Mouse (Mus musculus): Measurements from ENCODE around the gene Rhd. TPM values are rescaled to one million over a fixed set of nuclear protein-coding genes. Genes with fewer than 3 reads are reported as not detected.

The Rhd gene
- polyA plus RNA-seq, 1 experiment = 0.09 TPM

DNA sequence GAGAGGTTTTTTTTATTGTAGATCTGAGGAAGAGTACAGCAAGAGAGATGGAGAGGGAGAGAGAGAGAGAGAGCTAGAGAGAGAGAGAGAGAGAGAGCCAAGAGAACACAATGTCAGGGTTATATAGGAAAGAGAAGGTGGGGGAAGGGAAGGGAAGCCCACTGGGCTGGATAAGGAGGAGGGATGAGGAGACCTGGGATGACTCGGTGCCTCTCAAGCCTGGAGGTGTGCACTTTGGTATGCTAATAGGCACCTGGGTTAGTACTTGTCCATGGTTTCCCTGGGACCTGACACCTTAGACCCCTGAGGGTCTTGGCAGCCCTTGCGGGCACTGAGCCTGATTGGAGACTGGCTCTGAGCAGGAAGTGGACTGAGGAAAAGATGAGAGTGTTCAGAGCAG, 7.6 kb downstream of the Rhd start:
- no peaks in the 10 kb centered on the region for H3K36me3 ChIP-seq (ENCODE audit: control insufficient read depth, insufficient read depth, low read length)
- TF ChIP-seq CTCF (conservative IDR thresholded peaks at IDR 0.05; ENCODE audit: insufficient read depth, insufficient read length, low read depth, low read length) = no peak
- TF ChIP-seq POLR2A (IDR thresholded peaks at IDR 0.05; ENCODE audit: low read depth, low read length) = no peak
- H3K4me1 ChIP-seq (ENCODE audit: control insufficient read depth, insufficient read depth, low read length) = no peaks in the 10 kb centered on the region
- H3K27me3 ChIP-seq (replicated peaks; ENCODE audit: control insufficient read depth, insufficient read depth, low read length) = no peaks in the 10 kb centered on the region
- WGBS = 67% methylated on average over 2 of the region's 2 CpGs
- no peak for DNase-seq
- no peak overlapping the region for H3K4me3 ChIP-seq (ENCODE audit: insufficient read depth, low read depth, low read length)
- H3K27ac ChIP-seq (ENCODE audit: insufficient read depth, low read depth, low read length) = no peak overlapping the region

DNA sequence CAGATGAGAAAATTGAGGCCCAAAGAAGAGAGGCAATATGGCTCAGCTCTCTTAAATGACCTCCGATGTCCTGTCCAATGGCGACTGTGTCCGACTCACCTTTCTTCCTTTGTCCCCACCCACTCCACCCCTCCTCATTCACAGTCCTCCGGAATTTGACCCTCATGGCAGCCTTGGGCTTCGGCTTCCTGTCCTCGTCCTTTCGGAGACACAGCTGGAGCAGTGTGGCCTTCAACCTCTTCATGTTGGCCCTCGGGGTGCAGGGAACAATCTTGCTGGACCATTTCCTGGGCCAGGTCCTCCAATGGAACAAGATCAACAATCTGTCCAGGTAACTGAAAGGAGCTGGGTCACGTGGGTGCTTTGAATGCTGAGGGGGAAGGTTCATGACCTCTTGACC, 11.8 kb downstream of the Rhd start:
- Histone ChIP-seq H3K27ac (ENCODE audit: insufficient read depth, low read depth, low read length) (no peak overlapping the region), H3K27me3 (replicated peaks; ENCODE audit: control insufficient read depth, insufficient read depth, low read length) (no peaks in the 10 kb centered on the region), H3K4me3 (ENCODE audit: insufficient read depth, low read depth, low read length) (no peak overlapping the region), H3K36me3 (ENCODE audit: control insufficient read depth, insufficient read depth, low read length) (no peaks in the 10 kb centered on the region), H3K4me1 (ENCODE audit: control insufficient read depth, insufficient read depth, low read length) (peaks cover 4% of the 10 kb centered on the region; the same call in 1 of the 2 replicates)
- 61% methylated on average over 9 of the region's 9 CpGs for WGBS
- TF ChIP-seq CTCF (conservative IDR thresholded peaks at IDR 0.05; ENCODE audit: insufficient read depth, insufficient read length, low read depth, low read length) (no peak), POLR2A (IDR thresholded peaks at IDR 0.05; ENCODE audit: low read depth, low read length) (no peak)
- no peak for DNase-seq

DNA sequence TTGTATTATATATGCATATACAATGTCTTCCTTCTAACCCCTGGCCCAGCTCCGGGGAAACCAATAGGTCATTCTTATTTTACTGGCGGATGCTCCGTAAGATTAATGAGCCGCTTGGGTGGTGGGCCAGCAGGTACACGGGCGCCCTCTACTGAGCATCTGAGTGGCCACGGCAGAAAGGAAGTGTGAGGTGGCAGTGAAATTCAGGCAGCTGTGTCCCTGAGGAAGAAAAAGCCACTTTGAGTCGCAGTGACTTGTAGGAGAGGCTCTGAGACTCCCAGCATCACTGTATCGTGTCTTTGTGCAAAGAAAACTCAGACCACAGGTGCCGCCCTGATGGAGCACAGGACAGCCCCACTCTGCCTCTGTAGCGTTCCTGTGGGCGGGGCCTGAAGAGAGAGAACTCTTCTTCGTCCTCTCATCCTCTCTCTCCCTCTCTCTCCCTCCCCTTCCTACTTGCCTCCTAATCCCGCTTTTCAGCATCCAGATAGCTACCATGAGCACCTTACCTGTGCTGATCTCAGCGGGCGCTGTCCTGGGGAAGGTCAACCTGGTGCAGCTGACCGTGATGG, 15.2 kb downstream of the Rhd start:
- peak; percentile 86 for TF ChIP-seq CTCF (conservative IDR thresholded peaks at IDR 0.05; ENCODE audit: insufficient read depth, insufficient read length, low read depth, low read length)
- TF ChIP-seq POLR2A (IDR thresholded peaks at IDR 0.05; ENCODE audit: low read depth, low read length) = no peak

DNA sequence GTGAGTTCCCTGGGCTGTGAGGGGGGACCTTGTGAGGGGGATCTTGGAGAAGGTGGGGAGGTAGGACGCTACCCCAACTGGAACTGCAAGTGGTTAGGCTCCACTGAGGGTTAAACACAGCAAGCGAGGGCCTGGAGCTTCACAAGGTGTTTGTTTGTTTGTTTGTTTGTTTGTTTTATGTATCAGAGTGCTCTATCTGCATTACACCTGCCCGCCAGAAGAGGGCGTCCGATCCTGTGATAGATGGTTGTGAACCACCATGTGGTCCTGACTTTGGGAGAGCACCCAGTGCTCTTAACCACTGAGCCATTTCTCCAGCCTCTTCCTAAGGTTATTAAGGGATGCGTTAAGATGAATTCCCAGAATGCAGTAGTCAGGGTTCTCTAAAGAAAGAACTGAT, 15.7 kb downstream of the Rhd start:
- WGBS = 45% methylated on average over 6 of the region's 6 CpGs
- TF ChIP-seq CTCF (conservative IDR thresholded peaks at IDR 0.05; ENCODE audit: insufficient read depth, insufficient read length, low read depth, low read length) (peak; percentile 56), POLR2A (IDR thresholded peaks at IDR 0.05; ENCODE audit: low read depth, low read length) (no peak)

More for the DNA sequence above, 15.2 kb downstream of the Rhd start:
- no peaks in the 10 kb centered on the region for H3K27me3 ChIP-seq (replicated peaks; ENCODE audit: control insufficient read depth, insufficient read depth, low read length)
- no peak overlapping the region for H3K27ac ChIP-seq (ENCODE audit: insufficient read depth, low read depth, low read length)
- H3K4me3 ChIP-seq (ENCODE audit: insufficient read depth, low read depth, low read length) = peak overlapping the region; percentile 28; the same call in 1 of the 2 replicates
- peak; percentile 75 for DNase-seq
- WGBS = 5% methylated on average over 17 of the region's 17 CpGs
- H3K36me3 ChIP-seq (ENCODE audit: control insufficient read depth, insufficient read depth, low read length) = no peaks in the 10 kb centered on the region
- H3K4me1 ChIP-seq (ENCODE audit: control insufficient read depth, insufficient read depth, low read length) = peaks cover 4% of the 10 kb centered on the region; the same call in 1 of the 2 replicates

DNA sequence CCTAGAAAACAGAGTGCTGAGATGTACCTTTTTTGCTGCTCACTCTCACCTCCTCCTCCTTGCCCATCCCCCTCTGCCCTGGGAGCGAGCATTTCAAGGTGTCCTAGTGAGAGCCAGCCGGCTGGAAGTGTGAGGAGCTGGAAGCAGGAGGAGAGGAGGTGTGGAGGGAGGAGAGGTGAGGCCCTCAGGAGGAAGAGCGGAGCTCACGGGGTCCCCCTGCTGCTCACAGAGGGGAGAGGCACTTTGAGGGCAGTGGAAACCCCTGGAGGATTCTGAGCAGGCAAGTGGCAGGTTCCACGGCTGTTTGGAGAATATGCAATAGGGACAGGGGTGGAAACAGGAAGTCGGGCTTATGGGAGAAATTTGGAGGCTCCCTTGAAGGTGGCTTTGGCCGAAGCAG, 18.9 kb downstream of the Rhd start:
- H3K27ac ChIP-seq (ENCODE audit: insufficient read depth, low read depth, low read length) = no peak overlapping the region
- 32% methylated on average over 7 of the region's 7 CpGs for WGBS
- DNase-seq = peak; percentile 41
- TF ChIP-seq POLR2A (IDR thresholded peaks at IDR 0.05; ENCODE audit: low read depth, low read length) (no peak), CTCF (conservative IDR thresholded peaks at IDR 0.05; ENCODE audit: insufficient read depth, insufficient read length, low read depth, low read length) (peak; percentile 69)
- H3K36me3 ChIP-seq (ENCODE audit: control insufficient read depth, insufficient read depth, low read length) = no peaks in the 10 kb centered on the region
- peaks cover 4% of the 10 kb centered on the region; the same call in 1 of the 2 replicates for H3K4me1 ChIP-seq (ENCODE audit: control insufficient read depth, insufficient read depth, low read length)
- H3K27me3 ChIP-seq (replicated peaks; ENCODE audit: control insufficient read depth, insufficient read depth, low read length) = no peaks in the 10 kb centered on the region
- H3K4me3 ChIP-seq (ENCODE audit: insufficient read depth, low read depth, low read length) = no peak overlapping the region

More for the DNA sequence above, 15.7 kb downstream of the Rhd start:
- H3K27ac ChIP-seq (ENCODE audit: insufficient read depth, low read depth, low read length) = no peak overlapping the region
- peak; percentile 10 for DNase-seq
- no peak overlapping the region for H3K4me3 ChIP-seq (ENCODE audit: insufficient read depth, low read depth, low read length)
- peaks cover 4% of the 10 kb centered on the region; the same call in 1 of the 2 replicates for H3K4me1 ChIP-seq (ENCODE audit: control insufficient read depth, insufficient read depth, low read length)
- no peaks in the 10 kb centered on the region for H3K27me3 ChIP-seq (replicated peaks; ENCODE audit: control insufficient read depth, insufficient read depth, low read length)
- no peaks in the 10 kb centered on the region for H3K36me3 ChIP-seq (ENCODE audit: control insufficient read depth, insufficient read depth, low read length)

DNA sequence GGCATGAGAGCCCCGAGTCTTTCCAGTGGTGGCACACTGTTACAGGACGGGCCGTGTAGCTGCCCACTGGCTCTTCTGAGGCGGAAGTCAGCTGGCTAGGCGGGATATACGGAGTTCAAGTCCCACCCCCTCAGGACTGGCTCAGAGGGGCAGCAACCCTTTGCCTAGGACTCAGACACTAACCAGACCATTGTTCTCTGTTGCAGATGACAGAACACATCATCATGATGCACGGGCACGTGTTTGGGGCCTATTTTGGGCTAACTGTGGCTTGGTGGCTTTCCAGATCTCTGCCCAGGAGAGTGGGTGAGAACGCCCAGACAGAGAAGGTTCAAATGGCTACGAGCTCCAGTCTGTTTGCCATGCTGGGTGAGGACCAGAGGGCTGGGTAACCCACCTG, 19.5 kb downstream of the Rhd start:
- Histone ChIP-seq H3K27ac (ENCODE audit: insufficient read depth, low read depth, low read length) (no peak overlapping the region), H3K36me3 (ENCODE audit: control insufficient read depth, insufficient read depth, low read length) (no peaks in the 10 kb centered on the region), H3K4me1 (ENCODE audit: control insufficient read depth, insufficient read depth, low read length) (peaks cover 4% of the 10 kb centered on the region; the same call in 1 of the 2 replicates), H3K4me3 (ENCODE audit: insufficient read depth, low read depth, low read length) (no peak overlapping the region), H3K27me3 (replicated peaks; ENCODE audit: control insufficient read depth, insufficient read depth, low read length) (no peaks in the 10 kb centered on the region)
- DNase-seq = no peak
- WGBS = 86% methylated on average over 10 of the region's 10 CpGs
- TF ChIP-seq CTCF (conservative IDR thresholded peaks at IDR 0.05; ENCODE audit: insufficient read depth, insufficient read length, low read depth, low read length) (no peak), POLR2A (IDR thresholded peaks at IDR 0.05; ENCODE audit: low read depth, low read length) (no peak)

DNA sequence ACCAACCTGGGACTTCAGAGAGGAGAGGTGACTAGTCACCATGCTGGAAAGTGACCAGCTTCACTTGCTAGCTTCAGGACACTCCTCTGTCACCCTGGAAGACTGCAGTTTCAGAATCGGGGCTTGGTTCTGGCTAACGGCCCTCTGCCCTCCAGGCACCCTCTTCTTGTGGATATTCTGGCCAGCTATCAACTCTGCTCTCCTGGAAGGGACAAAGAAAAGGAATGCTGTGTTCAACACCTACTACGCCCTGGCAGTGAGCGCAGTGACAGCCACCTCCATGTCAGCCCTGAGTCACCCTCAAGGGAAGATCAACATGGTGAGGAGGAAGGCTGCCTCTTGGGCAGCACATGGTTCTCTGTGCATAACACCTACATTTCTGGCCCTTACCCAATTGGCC, 20.0 kb downstream of the Rhd start:
- Histone ChIP-seq H3K36me3 (ENCODE audit: control insufficient read depth, insufficient read depth, low read length) (no peaks in the 10 kb centered on the region), H3K27me3 (replicated peaks; ENCODE audit: control insufficient read depth, insufficient read depth, low read length) (no peaks in the 10 kb centered on the region), H3K27ac (ENCODE audit: insufficient read depth, low read depth, low read length) (no peak overlapping the region), H3K4me1 (ENCODE audit: control insufficient read depth, insufficient read depth, low read length) (peaks cover 4% of the 10 kb centered on the region; the same call in 1 of the 2 replicates), H3K4me3 (ENCODE audit: insufficient read depth, low read depth, low read length) (no peak overlapping the region)
- TF ChIP-seq POLR2A (IDR thresholded peaks at IDR 0.05; ENCODE audit: low read depth, low read length) (no peak), CTCF (conservative IDR thresholded peaks at IDR 0.05; ENCODE audit: insufficient read depth, insufficient read length, low read depth, low read length) (no peak)
- DNase-seq = no peak
- WGBS = 87% methylated on average over 4 of the region's 4 CpGs

All from kidney, adult 2 months (tissue).